Mouse (Mus musculus): Measurements from ENCODE around the gene Acat1.
A peak's percentile ranks its signal among the peaks of the same experiment; 100 is the strongest.

DNA sequence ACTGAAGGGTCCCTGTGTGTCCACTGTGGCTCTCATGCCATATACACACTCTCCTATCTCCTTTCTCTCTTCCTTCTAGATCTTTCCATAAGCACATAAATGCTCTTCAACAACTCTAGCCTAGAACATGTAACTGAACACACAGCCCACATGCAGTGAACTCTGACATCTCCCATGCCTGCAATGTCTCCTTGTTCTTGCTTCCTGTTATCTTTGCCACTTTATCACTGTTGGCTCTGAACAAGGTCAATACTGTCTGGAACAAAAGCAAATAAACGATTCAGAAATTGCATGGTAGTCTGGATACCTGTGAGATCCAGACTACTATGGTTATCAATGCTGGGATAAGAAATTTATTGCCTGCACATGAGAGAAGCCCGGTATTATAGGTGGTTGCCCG is 6.3 kb downstream of the Acat1 start:
- TF ChIP-seq CTCF (IDR thresholded peaks at IDR 0.05; ENCODE audit: low read depth), result no peak
- TF ChIP-seq EP300 (IDR thresholded peaks at IDR 0.05; ENCODE audit: low read depth), result peak; percentile 37; the same call in 1 of the 2 replicates
